Mouse (Mus musculus) heart, embryonic 15.5 days (tissue): ENCODE measurements around the gene Ttc7b. TPM values are rescaled to one million over a fixed set of nuclear protein-coding genes. Genes with fewer than 3 reads are reported as not detected.

Source experiments
- ATAC-seq: fragments of 200-750 bp; cut with Nextera tagmentation; replicated peaks from 2 replicates; pipeline ENCODE4 v1.8.0; 2017; ENCODE audit warnings: low read depth, moderate TSS enrichment; ENCODE audit not compliant: insufficient number of reproducible peaks, insufficient read depth, low FRiP score
- H3K27ac ChIP-seq: fragments of 300-500 bp; sonication (generic); 2 replicates; pipeline ENCODE4 v1.5.1; 2015; ENCODE audit warnings: mild to moderate bottlenecking, inconsistent platforms
- H3K27me3 ChIP-seq: fragments of 300-500 bp; sonication (generic); 2 replicates; pipeline ENCODE4 v1.6.1; 2015; ENCODE audit warnings: inconsistent platforms
- H3K36me3 ChIP-seq: fragments of 300-500 bp; sonication (generic); 2 replicates; pipeline ENCODE4 v1.6.1; 2015; ENCODE audit warnings: mild to moderate bottlenecking, inconsistent platforms
- H3K4me1 ChIP-seq: fragments of 300-500 bp; sonication (generic); replicated peaks from 2 replicates; pipeline ENCODE4 v1.6.1; 2015; ENCODE audit warnings: inconsistent platforms
- H3K4me2 ChIP-seq: fragments of 300-500 bp; sonication (generic); 2 replicates; pipeline ENCODE4 v1.6.1; 2015; ENCODE audit warnings: inconsistent platforms, mild to moderate bottlenecking, moderate library complexity
- H3K4me3 ChIP-seq: fragments of 300-500 bp; sonication (generic); 2 replicates; pipeline ENCODE4 v1.5.1; 2015; ENCODE audit warnings: mild to moderate bottlenecking, inconsistent platforms
- H3K9ac ChIP-seq: fragments of 300-500 bp; sonication (generic); 2 replicates; pipeline ENCODE4 v1.6.1; 2015; ENCODE audit warnings: mild to moderate bottlenecking, inconsistent platforms
- H3K9me3 ChIP-seq: fragments of 300-500 bp; sonication (generic); replicated peaks from 2 replicates; pipeline ENCODE4 v1.6.1; 2016; ENCODE audit warnings: inconsistent platforms
- WGBS: fragments of 180-500 bp; shearing (Covaris S2); methylation state at CpG from one replicate; pipeline ENCODE4 v1.1.7; 2015; ENCODE audit warnings: mixed read lengths; 5-methylcytosine and 5-hydroxymethylcytosine counted together
- polyA plus RNA-seq: library from polyadenylated mRNA; unstranded; fragments of >200 nt; fragmentation: Nextera tagmentation; extraction: Ambion mirVana; gene quantifications from 2 replicates; pipeline ENCODE4 v1.2.1, GENCODE M21; 2015

Gene Ttc7b
- polyA plus RNA-seq, 1 experiment from 2014 or later = 9.2 TPM

DNA sequence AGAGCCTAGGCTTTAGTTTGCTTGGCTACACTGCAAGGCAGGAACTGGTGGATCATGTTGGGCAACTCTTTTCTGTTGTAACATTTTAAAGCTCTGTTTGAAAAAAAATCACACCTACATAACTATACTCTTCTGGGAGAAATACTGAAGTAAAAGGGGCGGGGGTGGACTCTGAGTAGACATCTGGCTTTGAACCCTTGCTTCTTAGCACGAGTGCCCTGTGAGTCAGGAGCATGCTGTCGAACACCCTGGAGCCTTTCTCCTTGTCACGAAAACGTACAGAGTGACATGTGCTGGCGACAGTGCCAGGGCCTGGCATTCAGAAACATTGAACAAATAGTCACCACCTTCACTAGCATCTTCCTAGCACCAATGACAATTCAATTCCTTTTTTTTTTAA is 43.2 kb downstream of the Ttc7b start:
- WGBS = 81% methylated on average over 6 of the region's 6 CpGs
- peaks cover 12% of the 10 kb centered on the region for H3K4me1 ChIP-seq
- no peak overlapping the region for H3K4me2 ChIP-seq
- no peak overlapping the region for H3K9ac ChIP-seq
- H3K4me3 ChIP-seq = no peak overlapping the region
- no peak for ATAC-seq
- no peaks in the 10 kb centered on the region for H3K27me3 ChIP-seq
- H3K9me3 ChIP-seq = no peaks in the 10 kb centered on the region
- H3K27ac ChIP-seq = no peak overlapping the region
- 0 out of 2 replicates have a peak, but pooled peaks cover 3% of the 10 kb centered on the region for H3K36me3 ChIP-seq

DNA sequence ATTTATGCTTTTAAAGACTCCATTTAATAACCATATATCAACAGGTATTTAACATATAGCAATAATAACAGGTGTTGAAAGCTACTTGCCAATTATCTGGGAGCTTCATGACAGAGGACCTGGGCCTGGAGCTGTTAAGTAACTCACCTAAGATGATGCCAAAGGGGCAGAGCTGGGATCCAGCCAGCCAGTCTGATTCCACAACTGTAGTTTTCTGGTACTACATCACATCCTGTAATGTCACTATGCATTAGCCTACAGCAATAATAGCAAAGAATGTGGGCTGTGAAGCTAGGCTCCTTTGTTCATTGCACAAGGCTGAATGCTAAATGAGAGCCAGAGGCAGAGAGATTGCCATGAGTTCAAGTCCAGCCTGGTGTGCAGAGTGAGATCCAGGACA is 44.3 kb downstream of the Ttc7b start:
- Histone ChIP-seq H3K9me3 (no peaks in the 10 kb centered on the region), H3K27ac (peak overlapping the region; percentile 57; the same call in 1 of the 2 replicates), H3K4me2 (no peak overlapping the region), H3K4me3 (no peak overlapping the region), H3K27me3 (no peaks in the 10 kb centered on the region), H3K36me3 (0 out of 2 replicates have a peak, but pooled peaks cover 3% of the 10 kb centered on the region), H3K4me1 (peaks cover 12% of the 10 kb centered on the region), H3K9ac (no peak overlapping the region)
- ATAC-seq = no peak

DNA sequence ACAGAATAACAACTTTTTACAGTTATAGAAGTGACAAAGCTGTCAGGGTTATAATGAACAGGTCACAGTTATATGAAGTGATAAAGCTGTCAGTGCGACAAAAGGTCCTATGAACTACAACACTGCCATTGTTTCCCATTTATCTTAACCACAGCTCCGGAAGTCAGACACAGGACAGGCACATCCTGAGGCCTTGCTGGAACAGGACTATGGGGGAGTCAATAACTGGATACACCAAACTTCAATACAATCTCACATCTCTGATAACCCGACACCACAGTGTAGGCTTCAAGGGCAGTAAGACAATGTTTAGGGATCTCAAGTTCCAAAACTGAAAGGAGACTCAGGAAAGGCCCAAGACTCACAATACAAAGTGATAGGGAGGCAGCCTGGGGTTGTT is 45.1 kb downstream of the Ttc7b start:
- Histone ChIP-seq H3K27me3 (no peaks in the 10 kb centered on the region), H3K4me3 (no peak overlapping the region), H3K4me2 (no peak overlapping the region), H3K36me3 (no peaks in the 10 kb centered on the region), H3K4me1 (peaks cover 12% of the 10 kb centered on the region), H3K9ac (no peak overlapping the region), H3K27ac (peak overlapping the region; percentile 57), H3K9me3 (no peaks in the 10 kb centered on the region)
- ATAC-seq = peak; percentile 59; the same call in 1 of the 2 replicates
- 48% methylated on average over 3 of the region's 3 CpGs for WGBS

DNA sequence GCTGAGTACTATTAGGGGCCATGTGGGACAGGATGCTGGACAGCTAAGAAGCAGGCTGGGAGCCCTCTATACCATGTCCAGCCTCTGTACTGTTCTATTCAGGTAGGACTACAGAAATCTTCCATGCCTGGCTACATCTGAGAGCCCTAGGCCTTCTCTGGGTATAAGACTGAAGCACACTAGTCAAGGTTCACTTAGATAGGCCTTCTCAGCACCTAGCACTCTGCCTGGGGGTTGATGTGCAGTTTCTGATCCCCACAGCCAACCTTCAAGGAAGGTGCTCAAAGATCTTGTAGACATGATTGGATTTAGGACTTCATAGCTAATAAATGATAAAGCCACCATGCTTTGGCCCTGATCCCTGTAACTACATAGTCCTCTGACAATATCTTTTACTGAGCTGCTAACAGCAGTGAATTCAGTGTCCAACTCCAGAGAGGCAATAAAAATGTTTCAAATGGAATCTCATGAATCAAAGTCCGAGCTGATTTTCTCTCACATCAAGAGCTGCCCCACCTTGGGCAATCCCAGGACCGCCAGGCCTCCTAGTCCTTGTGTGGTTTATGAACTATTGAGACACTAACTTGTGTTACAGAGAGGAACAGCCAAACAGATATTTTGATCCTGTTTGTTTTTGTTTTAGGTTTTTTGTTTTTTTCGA is 45.8 kb downstream of the Ttc7b start:
- Histone ChIP-seq H3K27me3 (no peaks in the 10 kb centered on the region), H3K4me3 (no peak overlapping the region), H3K9ac (no peak overlapping the region), H3K4me2 (no peak overlapping the region), H3K27ac (no peak overlapping the region), H3K9me3 (no peaks in the 10 kb centered on the region), H3K4me1 (peaks cover 15% of the 10 kb centered on the region), H3K36me3 (no peaks in the 10 kb centered on the region)
- no peak; the same call in 1 of the 2 replicates for ATAC-seq
- 79% methylated on average over 3 of the region's 3 CpGs for WGBS

DNA sequence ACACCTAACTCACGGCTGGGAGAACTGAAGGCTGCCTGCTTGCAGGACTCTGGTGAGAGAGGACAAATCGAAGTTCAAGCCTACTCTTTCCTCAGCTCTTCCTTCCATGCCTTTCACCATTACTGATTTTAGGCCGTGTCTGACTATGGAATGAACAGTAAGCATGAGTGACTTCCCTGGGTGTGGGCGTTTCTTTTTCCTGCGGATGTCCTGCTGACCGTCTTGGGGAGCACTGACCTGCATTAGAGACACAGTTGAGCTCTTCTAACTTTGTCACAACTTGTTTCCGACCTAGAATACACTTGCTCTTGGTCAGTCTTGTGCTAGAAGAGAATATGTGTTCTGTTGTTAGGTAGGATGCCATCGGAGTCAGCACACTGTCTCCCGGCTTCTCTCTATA is 50.3 kb downstream of the Ttc7b start:
- no peaks in the 10 kb centered on the region for H3K27me3 ChIP-seq
- H3K4me2 ChIP-seq = no peak overlapping the region
- H3K9me3 ChIP-seq = no peaks in the 10 kb centered on the region
- H3K4me1 ChIP-seq = peaks cover 3% of the 10 kb centered on the region; the same call in 1 of the 2 replicates
- H3K36me3 ChIP-seq = no peaks in the 10 kb centered on the region
- ATAC-seq = no peak
- no peak overlapping the region for H3K4me3 ChIP-seq
- WGBS = 73% methylated on average over 9 of the region's 9 CpGs
- H3K27ac ChIP-seq = no peak overlapping the region; the same call in 1 of the 2 replicates
- no peak overlapping the region for H3K9ac ChIP-seq

DNA sequence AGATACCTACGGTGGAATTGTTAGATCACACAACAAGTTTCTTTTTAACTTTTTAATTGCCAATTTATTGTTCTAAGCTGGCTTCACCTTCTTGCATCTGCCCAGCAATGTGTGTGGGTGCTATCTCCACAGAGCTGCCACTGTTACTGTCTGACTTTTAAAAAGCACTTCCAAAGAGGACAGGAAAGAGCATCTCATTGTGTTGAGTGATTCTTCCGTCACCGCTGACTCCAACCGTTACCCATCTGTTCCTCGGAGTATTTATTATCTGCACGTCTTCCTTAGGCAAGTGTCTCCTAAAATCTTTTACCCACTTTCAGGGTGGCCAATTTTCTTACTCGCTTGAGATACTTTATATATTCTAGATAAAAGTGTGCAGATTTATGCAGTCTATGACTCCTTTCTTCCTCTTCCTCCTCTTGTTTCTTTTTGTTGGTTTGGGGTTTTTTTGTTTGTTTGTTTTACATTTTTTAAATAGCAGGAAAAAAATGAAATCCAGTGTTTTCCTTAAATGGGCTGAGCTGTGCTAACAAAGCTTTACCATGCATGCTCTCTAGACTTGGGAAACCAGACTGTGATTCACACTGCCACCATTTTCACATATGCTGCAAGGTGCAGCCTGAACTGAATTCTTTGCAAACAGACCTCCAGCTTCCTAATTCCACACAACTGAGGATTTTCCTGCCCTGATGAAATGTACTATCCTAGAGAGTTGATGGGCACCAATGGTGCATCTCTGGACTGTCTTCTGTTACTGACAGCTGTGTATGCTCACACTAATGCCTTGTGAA is 50.9 kb downstream of the Ttc7b start:
- Histone ChIP-seq H3K4me1 (peaks cover 3% of the 10 kb centered on the region; the same call in 1 of the 2 replicates), H3K27me3 (no peaks in the 10 kb centered on the region), H3K4me3 (no peak overlapping the region), H3K4me2 (no peak overlapping the region), H3K9me3 (no peaks in the 10 kb centered on the region), H3K36me3 (no peaks in the 10 kb centered on the region), H3K9ac (no peak overlapping the region), H3K27ac (no peak overlapping the region; the same call in 1 of the 2 replicates)
- WGBS = 73% methylated on average over 7 of the region's 7 CpGs
- ATAC-seq = no peak

DNA sequence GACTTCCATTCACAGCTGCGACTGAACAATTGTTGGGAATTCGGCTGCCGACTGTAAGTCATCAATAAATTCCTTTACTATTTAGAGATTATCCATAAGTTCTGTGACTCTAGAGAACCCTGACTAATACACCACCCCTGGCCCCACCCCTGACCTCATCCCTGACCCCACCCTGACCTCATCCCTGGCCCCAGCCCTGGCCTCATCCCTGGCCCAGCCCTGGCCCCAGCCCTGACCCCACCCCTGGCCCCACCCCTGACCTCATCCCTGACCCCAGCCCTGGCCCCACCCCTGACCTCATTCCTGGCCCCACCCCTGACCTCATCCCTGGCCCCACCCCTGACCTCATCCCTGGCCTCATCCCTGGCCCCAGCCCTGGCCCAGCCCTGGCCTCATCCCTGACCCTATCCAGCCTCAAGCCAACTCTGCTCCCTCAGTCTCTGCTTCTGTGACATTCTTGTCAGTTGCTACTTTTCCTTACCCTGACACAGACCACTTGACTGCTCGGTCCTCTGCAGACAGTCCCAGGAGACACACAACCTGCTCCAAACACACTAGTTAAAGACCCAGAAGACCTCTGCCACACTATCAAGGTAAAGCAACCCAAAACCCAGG is 55.4 kb downstream of the Ttc7b start:
- Histone ChIP-seq H3K27ac (no peak overlapping the region), H3K4me3 (no peak overlapping the region), H3K4me1 (peaks cover 3% of the 10 kb centered on the region; the same call in 1 of the 2 replicates), H3K4me2 (no peak overlapping the region), H3K27me3 (no peaks in the 10 kb centered on the region), H3K9ac (no peak overlapping the region), H3K36me3 (no peaks in the 10 kb centered on the region), H3K9me3 (no peaks in the 10 kb centered on the region)
- no peak for ATAC-seq
- 71% methylated on average over 3 of the region's 4 CpGs for WGBS

DNA sequence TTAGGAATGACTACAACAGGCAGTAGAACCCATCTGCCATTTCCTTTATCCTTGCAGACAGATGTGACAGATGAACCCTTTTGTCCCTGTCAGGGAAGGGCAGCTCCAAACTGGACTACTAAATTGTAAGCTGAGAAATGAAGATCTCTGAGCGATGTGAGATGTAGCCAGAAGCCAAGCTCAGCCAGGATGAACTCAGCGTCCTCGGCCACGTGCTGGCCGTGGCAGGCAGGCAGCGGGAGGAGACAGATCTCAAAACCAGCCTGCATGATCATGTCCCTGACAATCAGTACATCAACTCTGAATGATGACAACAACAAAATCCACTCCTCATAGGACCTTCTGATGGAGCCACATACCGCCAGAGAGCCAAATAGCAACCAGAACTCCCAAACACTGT is 62.9 kb downstream of the Ttc7b start:
- 93% methylated on average over 7 of the region's 7 CpGs for WGBS
- Histone ChIP-seq H3K9me3 (no peaks in the 10 kb centered on the region), H3K4me2 (no peak overlapping the region), H3K27me3 (no peaks in the 10 kb centered on the region), H3K9ac (no peak overlapping the region), H3K4me3 (no peak overlapping the region), H3K4me1 (peaks cover 12% of the 10 kb centered on the region), H3K36me3 (no peaks in the 10 kb centered on the region), H3K27ac (no peak overlapping the region)
- ATAC-seq = no peak

DNA sequence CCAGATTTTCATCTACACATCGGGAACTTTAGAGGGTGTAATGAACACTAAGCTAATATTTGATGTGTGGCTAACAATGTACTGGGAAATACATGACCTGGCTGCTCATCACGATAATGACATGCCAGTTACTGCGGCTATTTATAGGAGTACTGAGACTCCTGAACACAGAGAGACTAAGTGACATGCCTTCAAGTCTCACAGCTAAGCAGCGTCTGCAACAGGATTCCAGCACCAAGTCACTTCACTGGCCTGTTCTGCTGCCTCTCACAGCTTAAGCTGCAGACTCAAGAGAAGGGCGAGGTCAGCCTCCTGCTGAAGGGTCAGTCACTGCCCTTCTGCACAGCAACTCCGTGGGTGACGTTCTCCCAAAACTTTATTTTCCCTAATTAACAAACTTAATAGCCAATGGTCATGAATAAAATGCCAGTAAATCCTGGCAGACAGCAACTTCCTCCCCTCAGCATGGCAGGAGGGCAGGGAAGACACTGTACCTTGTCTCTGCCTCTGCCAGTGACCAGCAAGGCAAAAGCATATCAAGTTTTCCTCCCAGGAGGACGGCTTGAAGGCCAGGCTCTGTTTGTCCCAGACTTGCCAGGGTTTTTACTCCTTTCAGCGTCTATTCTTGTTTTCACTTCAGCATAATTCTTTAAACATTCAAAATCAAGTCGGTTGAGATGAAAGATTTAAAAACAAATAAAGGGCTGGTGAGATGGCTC is 64.2 kb downstream of the Ttc7b start:
- ATAC-seq = peak; percentile 77
- 46% methylated on average over 10 of the region's 10 CpGs for WGBS
- Histone ChIP-seq H3K4me2 (peak overlapping the region; percentile 24), H3K4me3 (no peak overlapping the region), H3K4me1 (peaks cover 12% of the 10 kb centered on the region), H3K27me3 (no peaks in the 10 kb centered on the region), H3K27ac (peak overlapping the region; percentile 84), H3K9me3 (no peaks in the 10 kb centered on the region), H3K9ac (no peak overlapping the region), H3K36me3 (no peaks in the 10 kb centered on the region)

DNA sequence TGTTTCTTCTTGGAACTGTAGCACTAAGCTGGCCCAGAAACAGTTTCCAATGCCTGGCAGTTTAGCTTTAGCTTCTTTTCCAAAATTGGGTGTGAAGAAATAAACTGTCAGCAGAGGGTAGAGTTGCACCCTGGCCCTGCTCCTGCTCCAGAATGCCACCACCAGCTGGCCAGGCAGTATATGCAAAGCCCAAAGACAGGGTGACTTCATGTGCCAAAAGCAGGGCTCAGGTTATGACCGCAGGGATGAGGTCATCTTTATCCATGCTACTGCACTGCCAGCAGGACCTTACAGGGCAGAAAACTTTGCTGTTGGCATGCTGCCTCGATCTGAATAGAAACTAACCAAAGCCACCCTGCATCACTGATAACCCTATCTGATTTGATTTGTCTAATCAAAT is 65.2 kb downstream of the Ttc7b start:
- no peak overlapping the region for H3K9ac ChIP-seq
- 40% methylated on average over 2 of the region's 2 CpGs for WGBS
- H3K9me3 ChIP-seq = no peaks in the 10 kb centered on the region
- H3K4me1 ChIP-seq = peaks cover 12% of the 10 kb centered on the region
- H3K4me3 ChIP-seq = no peak overlapping the region
- H3K36me3 ChIP-seq = no peaks in the 10 kb centered on the region
- peak; percentile 89 for ATAC-seq
- peak overlapping the region; percentile 24; the same call in 1 of the 2 replicates for H3K4me2 ChIP-seq
- peak overlapping the region; percentile 84 for H3K27ac ChIP-seq
- H3K27me3 ChIP-seq = no peaks in the 10 kb centered on the region

DNA sequence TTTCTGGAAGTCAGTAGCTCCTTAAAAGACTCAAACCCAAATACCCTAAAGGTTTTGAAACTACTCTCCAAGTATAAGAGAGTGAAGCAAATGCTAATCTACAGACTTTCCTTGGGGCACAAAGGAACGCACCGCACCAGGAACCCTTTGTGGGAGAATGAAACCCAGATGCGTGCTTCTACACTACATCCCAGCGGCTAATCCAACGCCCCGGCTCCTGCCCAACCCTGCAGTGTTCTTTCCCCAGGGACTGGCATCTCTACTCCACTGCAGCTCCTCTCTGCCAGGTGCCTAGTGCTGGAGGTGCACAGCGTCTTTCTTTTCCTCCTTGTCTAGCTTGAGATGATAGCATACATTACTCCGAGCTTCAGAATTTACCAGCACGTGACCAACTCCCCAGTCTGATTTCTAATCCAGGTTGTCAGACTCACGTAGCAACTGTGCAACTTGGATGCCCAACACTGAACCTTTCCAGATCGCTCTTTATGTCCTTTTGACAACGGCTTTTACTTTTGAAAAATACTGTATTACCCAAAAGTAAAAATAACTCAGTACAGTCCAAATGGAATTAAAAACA is 72.8 kb downstream of the Ttc7b start:
- Histone ChIP-seq H3K4me3 (no peak overlapping the region), H3K4me1 (peaks cover 29% of the 10 kb centered on the region), H3K36me3 (no peaks in the 10 kb centered on the region), H3K9me3 (no peaks in the 10 kb centered on the region), H3K27me3 (no peaks in the 10 kb centered on the region), H3K9ac (no peak overlapping the region), H3K4me2 (no peak overlapping the region), H3K27ac (peak overlapping the region; percentile 25; the same call in 1 of the 2 replicates)
- ATAC-seq = no peak
- WGBS = 79% methylated on average over 12 of the region's 12 CpGs
